Mouse (Mus musculus) forebrain, embryonic 15.5 days (tissue): ENCODE results near the gene B3gnt3. TPM values are rescaled to one million over a fixed set of nuclear protein-coding genes. Genes with fewer than 3 reads are reported as not detected.
"Not testable (repeated sequence)": the region's sequence is repeated elsewhere in the genome, so short reads cannot be mapped to it uniquely, and the experiment has no call there.

Source experiments
- ATAC-seq: fragments of 200-750 bp; cut with Nextera tagmentation; replicated peaks from 2 replicates; pipeline ENCODE4 v1.8.0; 2017; ENCODE audit warnings: mild to moderate bottlenecking, moderate TSS enrichment, moderate library complexity
- H3K27ac ChIP-seq: fragments of 300-500 bp; sonication (generic); replicated peaks from 2 replicates; pipeline ENCODE4 v1.5.1; 2015; ENCODE audit warnings: mild to moderate bottlenecking, inconsistent platforms
- H3K27me3 ChIP-seq: fragments of 300-500 bp; sonication (generic); 2 replicates; pipeline ENCODE4 v1.6.1; 2015; ENCODE audit warnings: inconsistent platforms
- H3K36me3 ChIP-seq: fragments of 300-500 bp; sonication (generic); 2 replicates; pipeline ENCODE4 v1.6.1; 2015; ENCODE audit warnings: mild to moderate bottlenecking, inconsistent platforms
- H3K4me1 ChIP-seq: fragments of 300-500 bp; sonication (generic); 2 replicates; pipeline ENCODE4 v1.6.1; 2015; ENCODE audit warnings: inconsistent platforms
- H3K4me2 ChIP-seq: fragments of 300-500 bp; sonication (generic); replicated peaks from 2 replicates; pipeline ENCODE4 v1.6.1; 2015; ENCODE audit warnings: mild to moderate bottlenecking, inconsistent platforms
- H3K4me3 ChIP-seq: fragments of 300-500 bp; sonication (generic); 2 replicates; pipeline ENCODE4 v1.5.1; 2015; ENCODE audit warnings: mild to moderate bottlenecking, inconsistent platforms
- H3K9ac ChIP-seq: fragments of 300-500 bp; sonication (generic); replicated peaks from 2 replicates; pipeline ENCODE4 v1.6.1; 2015; ENCODE audit warnings: mild to moderate bottlenecking, inconsistent platforms
- H3K9me3 ChIP-seq: fragments of 300-500 bp; sonication (generic); 2 replicates; pipeline ENCODE4 v1.6.1; 2016; ENCODE audit warnings: inconsistent platforms
- WGBS: fragments of 180-500 bp; shearing (Covaris S2); methylation state at CpG from one replicate; pipeline ENCODE4 v1.1.7; 2015; ENCODE audit warnings: mixed read lengths; 5-methylcytosine and 5-hydroxymethylcytosine counted together
- polyA plus RNA-seq: library from polyadenylated mRNA; unstranded; fragments of >200 nt; fragmentation: Nextera tagmentation; extraction: Ambion mirVana; gene quantifications from 2 replicates; pipeline ENCODE4 v1.2.1, GENCODE M21; 2015

Gene B3gnt3
- 0.42 and 0.46 TPM in 2 replicates for polyA plus RNA-seq

DNA sequence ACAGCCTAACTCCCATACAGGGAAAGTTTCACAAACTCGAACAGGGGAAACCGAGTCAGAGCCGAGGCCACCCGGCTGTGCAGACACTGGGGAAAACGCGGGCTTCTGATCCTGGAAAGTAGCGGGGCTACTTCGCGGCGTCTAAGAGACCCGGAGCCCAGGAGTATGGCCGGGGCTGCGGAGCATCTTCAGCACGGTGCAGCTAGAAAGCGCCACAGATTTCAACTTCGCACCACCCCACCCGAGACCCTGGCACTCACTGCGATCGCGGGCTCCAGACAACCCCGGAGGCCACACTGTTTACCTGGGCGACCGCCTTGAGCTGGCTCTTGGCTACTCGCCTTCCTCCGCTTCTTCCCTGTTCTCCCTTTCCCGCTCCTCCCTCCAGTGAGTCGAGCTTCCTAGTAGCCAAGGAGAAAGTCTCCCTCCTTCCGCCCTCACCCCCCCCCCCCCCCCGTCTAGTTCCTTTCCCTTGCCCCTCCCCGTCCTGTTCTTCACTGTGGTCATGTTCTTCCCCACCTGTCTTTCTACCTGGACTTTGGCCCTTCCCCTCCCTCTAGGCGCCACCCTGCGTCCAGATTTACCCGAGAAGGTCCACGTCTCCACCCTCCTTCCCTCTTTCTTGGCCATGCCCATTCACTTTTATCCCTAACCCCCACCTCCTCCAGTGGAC is at the start of gene B3gnt3:
TSS of gene B3gnt3 (minus strand) at position 376 of the 673 bp plus-strand sequence.
- no peaks in the 10 kb centered on the region for H3K36me3 ChIP-seq
- 0 out of 2 replicates have a peak, but pooled peaks cover 5% of the 10 kb centered on the region for H3K4me1 ChIP-seq
- WGBS, result 20% methylated on average over 33 of the region's 34 CpGs
- ATAC-seq, result no peak
- no peaks in the 10 kb centered on the region for H3K9me3 ChIP-seq
- no peak within 1 kb of the TSS for H3K4me2 ChIP-seq
- peaks cover 60% of the 10 kb centered on the region for H3K27me3 ChIP-seq
- H3K4me3 ChIP-seq, result no peak within 1 kb of the TSS
- H3K9ac ChIP-seq, result 0 out of 2 replicates have a peak within 1 kb of the TSS, but pooled peaks have one; percentile 7
- H3K27ac ChIP-seq, result no peak within 1 kb of the TSS

DNA sequence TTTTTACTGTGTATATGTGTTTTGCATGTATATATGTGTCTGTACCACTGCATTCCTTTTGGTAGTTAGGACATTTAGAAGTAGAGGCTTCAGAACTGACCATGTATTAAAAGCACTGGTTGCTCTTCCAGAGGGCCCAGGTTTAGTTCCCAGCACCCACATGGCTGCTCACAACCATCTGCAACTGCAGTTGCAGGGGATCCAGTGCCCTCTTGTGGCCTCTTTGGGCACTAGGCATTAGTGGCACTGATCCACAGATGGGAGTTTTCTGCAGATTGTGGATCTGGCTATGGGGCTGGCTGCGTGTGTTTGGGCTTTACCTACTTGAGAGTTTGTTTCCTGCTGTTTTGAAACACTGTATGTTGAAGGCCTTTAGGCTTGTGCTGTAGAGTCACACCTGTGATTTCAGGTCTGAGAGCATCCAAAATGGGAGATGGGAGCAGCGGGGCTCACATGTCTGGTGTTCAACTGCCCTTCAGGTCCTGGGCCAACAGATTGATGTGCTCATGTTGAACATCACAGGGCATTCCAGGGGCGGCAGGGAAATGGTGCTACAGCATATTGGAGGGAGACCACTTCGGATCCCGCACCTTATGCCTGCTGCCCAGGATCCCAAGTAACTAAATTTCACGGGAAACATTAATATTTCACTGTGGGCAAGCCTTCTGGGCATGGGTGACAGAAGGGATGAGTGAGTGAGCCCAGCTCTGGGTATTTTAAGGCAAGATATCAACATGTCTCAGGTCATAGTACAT is 47.9 kb upstream of the B3gnt3 start:
- H3K4me2 ChIP-seq, H3K9me3 ChIP-seq, H3K27ac ChIP-seq, H3K4me1 ChIP-seq, H3K36me3 ChIP-seq, H3K9ac ChIP-seq, ATAC-seq, H3K27me3 ChIP-seq, H3K4me3 ChIP-seq: not testable (repeated sequence)
- 81% methylated on average over 6 of the region's 6 CpGs for WGBS

DNA sequence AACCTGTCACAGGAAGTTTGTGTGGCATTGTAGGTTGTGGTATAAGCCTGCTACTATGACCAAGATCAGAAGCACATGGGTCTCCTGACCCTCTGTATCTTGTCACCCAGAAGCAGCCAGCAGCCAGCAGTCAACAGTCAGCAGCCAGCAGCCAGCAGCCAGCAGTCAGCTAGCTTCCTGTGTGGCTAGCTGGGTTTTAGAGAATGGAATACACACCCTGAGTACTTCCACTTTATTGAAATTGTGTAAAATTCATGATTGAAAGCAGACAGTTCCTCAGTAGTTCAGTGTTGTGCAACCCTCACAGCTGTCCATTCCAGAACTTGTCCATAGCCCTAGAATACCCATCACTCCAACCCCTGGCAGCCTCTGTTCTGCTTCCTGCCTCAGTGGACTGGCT is 45.5 kb upstream of the B3gnt3 start:
- H3K27ac ChIP-seq, H3K9me3 ChIP-seq, H3K4me2 ChIP-seq, H3K9ac ChIP-seq, H3K4me1 ChIP-seq, ATAC-seq, H3K4me3 ChIP-seq, H3K36me3 ChIP-seq, H3K27me3 ChIP-seq: not testable (repeated sequence)

DNA sequence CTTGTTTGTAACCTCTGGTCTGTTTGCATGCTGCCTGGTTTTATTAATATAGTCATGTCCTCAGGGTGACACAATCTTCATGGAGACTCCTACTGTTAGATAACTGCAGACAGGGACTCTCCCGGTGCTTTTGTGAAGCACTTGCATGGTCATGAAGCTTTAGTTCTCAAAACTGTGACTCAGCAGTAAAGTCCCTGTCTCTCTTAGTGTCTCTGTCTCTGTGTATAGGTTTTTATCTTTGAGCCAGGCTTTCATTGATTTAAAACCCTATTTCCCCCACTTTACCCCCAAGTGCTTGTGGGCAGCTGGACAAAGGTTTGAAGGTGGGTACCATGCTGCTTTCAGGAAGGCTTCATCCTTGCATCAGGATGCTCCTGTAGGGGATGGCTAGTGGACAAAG is 43.7 kb upstream of the B3gnt3 start:
- H3K4me2 ChIP-seq, result no peak overlapping the region
- H3K36me3 ChIP-seq, result no peaks in the 10 kb centered on the region
- no peak overlapping the region for H3K9ac ChIP-seq
- WGBS, result 78% methylated on average over 1 of the region's 1 CpGs
- H3K4me3 ChIP-seq, result no peak overlapping the region
- H3K27me3 ChIP-seq, result no peaks in the 10 kb centered on the region
- peaks cover 6% of the 10 kb centered on the region for H3K4me1 ChIP-seq
- ATAC-seq, result no peak
- no peak overlapping the region for H3K27ac ChIP-seq
- H3K9me3 ChIP-seq, result no peaks in the 10 kb centered on the region

DNA sequence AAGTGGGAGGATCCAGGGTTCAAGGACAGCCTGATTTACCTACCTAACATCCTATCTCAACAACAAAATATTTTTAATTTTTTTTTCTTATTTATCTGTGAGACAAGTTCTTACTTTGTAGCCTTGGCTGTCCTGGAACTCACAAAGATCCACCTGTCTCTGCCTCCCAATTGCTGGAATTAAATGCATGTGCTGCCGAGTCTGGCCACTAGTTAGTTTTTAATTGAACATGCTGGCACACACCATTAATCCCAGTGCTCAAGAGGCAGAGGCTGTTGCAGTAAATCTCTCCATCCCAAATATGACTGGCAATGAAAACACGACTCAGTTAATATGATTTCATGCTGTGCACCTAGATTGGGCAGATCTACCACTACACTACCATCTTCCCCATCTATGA is 41.2 kb upstream of the B3gnt3 start:
- Histone ChIP-seq H3K27ac (no peak overlapping the region), H3K4me2 (no peak overlapping the region), H3K4me3 (no peak overlapping the region), H3K9me3 (no peaks in the 10 kb centered on the region), H3K9ac (no peak overlapping the region), H3K4me1 (peaks cover 6% of the 10 kb centered on the region), H3K36me3 (no peaks in the 10 kb centered on the region), H3K27me3 (no peaks in the 10 kb centered on the region)
- WGBS, result 69% methylated on average over 2 of the region's 2 CpGs
- no peak for ATAC-seq

DNA sequence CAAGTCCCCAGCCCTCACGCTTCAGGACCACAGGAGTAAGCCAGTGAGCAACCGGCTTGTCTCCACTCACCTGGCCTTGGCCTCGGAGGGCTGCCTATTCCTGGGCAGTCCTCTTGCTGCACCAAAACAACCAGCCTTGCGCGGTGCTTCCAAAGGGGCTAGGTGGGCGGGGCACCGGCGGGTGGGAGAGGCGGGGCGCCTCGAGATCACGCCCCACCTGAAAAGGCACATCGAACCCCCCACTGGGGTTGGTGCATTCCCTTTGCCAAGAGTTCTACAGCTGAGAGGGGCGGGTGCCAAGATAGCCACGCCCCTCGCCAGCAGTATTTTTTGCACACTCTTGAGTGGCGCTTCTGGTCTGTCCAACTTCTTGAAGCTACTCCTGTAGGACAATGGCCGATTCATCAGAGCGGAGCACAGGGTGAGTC is 40.1 kb upstream of the B3gnt3 start:
- H3K36me3 ChIP-seq, result no peaks in the 10 kb centered on the region
- no peaks in the 10 kb centered on the region for H3K9me3 ChIP-seq
- peaks cover 6% of the 10 kb centered on the region for H3K4me1 ChIP-seq
- no peak overlapping the region for H3K27ac ChIP-seq
- peak overlapping the region; percentile 14; the same call in 1 of the 2 replicates for H3K4me3 ChIP-seq
- WGBS, result 4% methylated on average over 19 of the region's 19 CpGs
- no peaks in the 10 kb centered on the region for H3K27me3 ChIP-seq
- H3K9ac ChIP-seq, result no peak overlapping the region
- H3K4me2 ChIP-seq, result peak overlapping the region; percentile 37
- ATAC-seq, result peak; percentile 61; the same call in 1 of the 2 replicates

DNA sequence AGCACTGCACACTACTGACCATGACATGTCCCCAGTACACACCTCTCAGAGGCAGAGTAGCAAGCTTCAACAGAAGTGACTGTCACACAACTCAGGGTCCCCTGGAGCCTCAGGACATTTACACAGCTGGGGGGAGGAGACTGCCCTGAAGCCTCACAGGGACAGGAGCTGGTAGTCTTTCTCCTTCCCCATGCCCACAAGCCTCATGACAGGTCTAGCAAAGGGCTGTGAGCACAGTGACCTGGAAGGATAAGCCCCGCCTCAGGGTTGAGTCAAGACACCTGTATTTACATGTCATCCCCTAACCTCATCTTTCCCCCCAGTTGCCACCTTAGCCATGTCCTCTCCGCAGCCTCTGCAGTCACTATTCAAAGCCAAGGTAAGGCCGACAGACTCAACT is 39.6 kb upstream of the B3gnt3 start:
- H3K27me3 ChIP-seq, result no peaks in the 10 kb centered on the region
- no peak overlapping the region; the same call in 1 of the 2 replicates for H3K4me3 ChIP-seq
- H3K27ac ChIP-seq, result no peak overlapping the region
- peak overlapping the region; percentile 37 for H3K4me2 ChIP-seq
- 39% methylated on average over 3 of the region's 3 CpGs for WGBS
- peaks cover 6% of the 10 kb centered on the region for H3K4me1 ChIP-seq
- no peak for ATAC-seq
- no peaks in the 10 kb centered on the region for H3K9me3 ChIP-seq
- H3K9ac ChIP-seq, result no peak overlapping the region
- H3K36me3 ChIP-seq, result no peaks in the 10 kb centered on the region

DNA sequence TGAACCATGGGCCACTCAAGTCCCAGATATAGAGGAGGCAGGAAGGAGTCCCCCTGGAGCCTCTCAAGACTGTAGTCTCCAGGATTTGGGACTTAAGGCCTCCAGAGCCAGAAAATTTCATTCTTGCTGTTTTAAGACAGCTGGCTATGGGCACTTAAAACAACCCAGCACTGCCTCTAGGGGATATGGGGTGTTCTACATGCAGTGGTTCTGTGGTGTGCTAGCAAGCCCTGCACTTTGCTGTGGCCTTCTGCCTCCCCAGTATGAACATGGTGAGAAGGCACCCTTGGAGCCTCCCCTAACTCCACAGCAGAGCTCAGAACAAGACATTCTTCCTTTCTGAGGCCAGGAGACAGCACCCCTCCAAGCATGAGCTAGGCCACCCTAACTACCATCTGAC is 36.7 kb upstream of the B3gnt3 start:
- not testable (repeated sequence) for ATAC-seq, H3K9me3 ChIP-seq, H3K4me1 ChIP-seq, H3K9ac ChIP-seq, H3K4me3 ChIP-seq, H3K4me2 ChIP-seq, H3K36me3 ChIP-seq, H3K27ac ChIP-seq, H3K27me3 ChIP-seq

DNA sequence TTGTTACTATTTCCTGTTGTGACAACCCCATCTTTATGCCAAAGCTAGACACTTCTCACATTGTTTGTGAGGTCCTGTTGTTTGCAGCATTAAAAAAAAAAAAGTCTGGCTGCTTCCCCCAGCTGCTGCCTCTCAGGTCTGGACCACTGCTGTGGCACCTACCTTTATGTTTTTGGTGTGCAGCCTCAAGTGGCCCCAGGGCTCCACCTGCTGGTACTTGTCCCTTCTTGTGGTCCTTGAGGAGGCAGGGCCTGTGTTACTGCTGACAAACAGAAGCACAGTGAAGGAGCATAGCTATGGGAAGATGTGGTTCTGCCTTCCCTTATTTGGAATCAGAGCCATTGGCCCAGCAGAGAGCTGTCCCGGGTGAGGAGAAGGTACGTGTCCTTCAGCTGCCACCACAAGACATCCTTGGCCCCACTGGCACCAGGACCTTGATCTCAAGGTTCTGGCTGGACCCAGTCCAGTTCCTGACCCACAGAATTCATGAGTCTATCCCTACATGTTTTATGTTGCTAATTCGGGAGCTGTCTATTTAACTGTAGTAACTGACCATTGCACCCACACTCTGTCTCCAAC is 30.2 kb upstream of the B3gnt3 start:
- H3K9me3 ChIP-seq, result no peaks in the 10 kb centered on the region
- no peak overlapping the region for H3K27ac ChIP-seq
- H3K36me3 ChIP-seq, result no peaks in the 10 kb centered on the region
- no peak overlapping the region for H3K9ac ChIP-seq
- 59% methylated on average over 3 of the region's 3 CpGs for WGBS
- H3K4me1 ChIP-seq, result peaks cover 11% of the 10 kb centered on the region
- ATAC-seq, result no peak
- H3K4me2 ChIP-seq, result no peak overlapping the region
- H3K27me3 ChIP-seq, result no peaks in the 10 kb centered on the region
- H3K4me3 ChIP-seq, result no peak overlapping the region

DNA sequence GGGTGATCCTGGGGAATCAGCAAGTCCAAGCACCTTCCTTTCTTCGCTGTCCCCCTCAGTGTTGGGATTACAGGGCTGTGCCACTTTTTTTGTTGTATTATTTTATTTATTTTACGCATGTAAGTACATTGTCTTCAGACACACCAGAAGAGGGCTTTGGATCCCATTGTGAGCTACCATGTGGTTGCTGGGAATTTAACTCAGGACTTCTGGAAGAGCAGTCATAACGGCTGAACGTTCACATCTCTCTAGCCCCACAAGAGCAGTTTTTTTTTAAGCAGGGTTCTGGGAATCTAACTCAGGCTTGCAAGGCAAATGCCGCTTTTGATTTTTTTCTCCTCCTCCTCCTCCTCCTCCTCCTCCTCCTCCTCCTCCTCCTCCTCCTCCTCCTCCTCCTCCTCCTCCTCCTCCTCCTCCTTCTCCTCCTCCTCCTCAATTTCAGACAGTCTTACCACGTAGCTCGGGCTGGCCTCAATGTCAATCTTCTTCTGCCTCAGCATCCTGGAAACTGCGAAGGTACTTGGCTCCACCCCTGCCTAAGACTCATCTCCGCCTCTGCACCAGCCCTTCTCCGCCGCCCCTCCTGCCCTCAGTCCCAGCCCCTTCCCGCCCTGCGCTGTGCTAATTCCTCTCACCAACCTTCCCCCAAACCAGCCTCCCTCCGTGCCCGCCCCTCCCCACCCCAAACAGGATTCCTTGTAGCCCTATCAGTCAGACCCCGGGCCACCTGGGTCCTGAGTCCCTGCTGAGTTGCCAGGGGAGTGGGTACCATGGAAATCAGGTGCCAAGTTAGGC is 27.4 kb upstream of the B3gnt3 start:
- Histone ChIP-seq H3K4me3 (peak overlapping the region; percentile 47), H3K36me3 (no peaks in the 10 kb centered on the region), H3K9ac (peak overlapping the region; percentile 57), H3K27ac (peak overlapping the region; percentile 78), H3K9me3 (no peaks in the 10 kb centered on the region), H3K27me3 (no peaks in the 10 kb centered on the region), H3K4me2 (peak overlapping the region; percentile 75), H3K4me1 (peaks cover 22% of the 10 kb centered on the region)
- ATAC-seq, result peak; percentile 40
- 3% methylated on average over 14 of the region's 16 CpGs for WGBS

DNA sequence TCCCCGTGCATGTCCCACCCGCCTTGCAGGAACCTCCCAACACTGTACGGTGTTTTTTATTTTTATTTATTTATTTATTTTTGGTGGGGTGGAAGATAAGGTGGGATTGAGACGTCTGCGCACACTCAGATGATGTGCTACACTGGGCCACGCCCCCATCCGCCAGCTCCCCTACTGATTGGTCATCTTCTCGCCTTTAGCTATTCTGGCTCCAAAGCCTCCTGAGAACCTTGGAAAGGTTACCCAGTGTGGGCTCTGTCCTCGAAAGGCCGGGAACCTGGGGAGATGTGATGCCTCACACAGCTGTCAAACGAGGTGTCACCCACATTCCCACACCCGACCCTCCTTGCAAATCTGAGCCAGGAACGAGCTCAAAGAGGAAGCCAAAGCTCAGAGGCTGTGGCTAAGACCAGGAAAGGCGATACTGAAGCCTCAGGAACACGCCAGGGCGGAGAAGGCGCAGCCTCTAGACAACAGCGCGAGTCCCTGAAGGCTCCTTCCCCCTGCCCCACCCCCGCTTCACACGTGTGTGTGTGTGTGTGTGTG is 26.7 kb upstream of the B3gnt3 start:
- Histone ChIP-seq H3K27me3 (no peaks in the 10 kb centered on the region), H3K9ac (peak overlapping the region; percentile 57), H3K36me3 (no peaks in the 10 kb centered on the region), H3K4me2 (peak overlapping the region; percentile 75), H3K4me1 (peaks cover 27% of the 10 kb centered on the region), H3K9me3 (no peaks in the 10 kb centered on the region), H3K4me3 (peak overlapping the region; percentile 47), H3K27ac (peak overlapping the region; percentile 78)
- peak; percentile 20 for ATAC-seq
- WGBS, result 5% methylated on average over 20 of the region's 21 CpGs
